Mouse (Mus musculus) urinary bladder, postnatal 4 days (tissue): Measurements from ENCODE around the gene Ppp1r37.
A peak's percentile ranks its signal among the peaks of the same experiment; 100 is the strongest.
"Not testable (repeated sequence)": the region's sequence is repeated elsewhere in the genome, so short reads cannot be mapped to it uniquely, and the experiment has no call there.

Source experiments
- DNase-seq, 2 experiments: peaks; one replicate each; pipeline ENCODE4 v3.0.0; 2021 to 2022; ENCODE audit warnings: low spot score in 2 of 2

Gene Ppp1r37

DNA sequence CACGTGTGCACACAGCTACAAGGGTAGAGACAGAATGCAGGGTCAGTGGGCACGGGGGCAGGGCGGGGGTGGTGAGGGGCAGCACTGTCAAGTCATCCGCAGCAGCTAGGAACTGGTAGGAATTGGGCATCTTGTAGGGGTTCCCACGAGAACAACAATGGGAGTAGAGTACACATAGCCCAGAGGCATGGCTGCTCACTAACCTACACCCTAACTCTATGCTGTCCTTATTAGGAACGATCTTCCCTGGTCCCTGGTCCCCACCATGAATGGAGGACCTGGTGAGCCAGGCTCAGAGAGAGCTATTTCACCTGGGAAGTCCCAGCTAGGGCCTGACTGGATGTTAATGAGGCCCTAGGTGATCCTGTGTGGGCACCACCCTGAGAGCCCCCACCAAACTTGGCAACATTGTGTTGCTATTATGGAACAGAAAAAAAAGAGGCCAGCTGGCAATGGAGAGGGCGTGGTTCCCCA is 21.2 kb downstream of the Ppp1r37 start:
- DNase-seq = no peak

DNA sequence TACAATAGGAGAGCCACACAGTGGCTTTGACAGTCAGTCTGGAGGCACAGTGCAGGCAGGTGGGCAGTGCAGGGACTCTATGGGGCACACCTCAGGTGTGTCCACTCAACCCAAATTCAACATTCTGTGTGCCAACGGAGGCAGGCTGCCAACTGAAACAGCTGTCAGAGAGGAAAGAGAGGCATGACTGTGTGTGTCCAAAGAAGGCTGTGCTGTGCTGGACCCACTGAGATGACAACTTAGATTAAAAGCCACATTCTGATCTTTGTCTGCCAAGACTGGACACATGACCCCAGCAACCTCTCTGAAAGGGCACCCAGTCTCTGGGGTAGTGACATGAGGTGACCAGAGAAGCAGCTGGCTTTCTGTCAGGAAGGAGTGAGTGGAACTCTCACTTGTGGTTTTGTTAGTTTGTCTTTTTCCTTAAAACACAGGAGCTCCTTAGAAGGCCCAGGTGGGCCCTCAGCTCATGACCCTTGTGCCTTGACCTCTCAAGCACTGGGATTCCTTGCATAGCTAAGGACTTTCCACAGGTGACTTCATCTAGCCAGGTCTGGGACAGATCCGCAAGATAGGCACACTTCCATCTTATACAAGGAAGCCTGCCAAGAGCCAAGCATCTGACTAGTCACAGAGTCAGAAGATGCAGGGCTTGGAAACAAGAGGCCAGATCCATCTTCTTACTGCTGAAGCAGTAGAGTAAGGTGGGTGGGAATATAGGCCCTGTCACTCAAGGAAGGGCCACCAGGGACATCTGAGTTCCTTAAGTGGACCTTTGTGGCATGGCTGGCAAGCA is 21.9 kb downstream of the Ppp1r37 start:
- DNase-seq = no peak

DNA sequence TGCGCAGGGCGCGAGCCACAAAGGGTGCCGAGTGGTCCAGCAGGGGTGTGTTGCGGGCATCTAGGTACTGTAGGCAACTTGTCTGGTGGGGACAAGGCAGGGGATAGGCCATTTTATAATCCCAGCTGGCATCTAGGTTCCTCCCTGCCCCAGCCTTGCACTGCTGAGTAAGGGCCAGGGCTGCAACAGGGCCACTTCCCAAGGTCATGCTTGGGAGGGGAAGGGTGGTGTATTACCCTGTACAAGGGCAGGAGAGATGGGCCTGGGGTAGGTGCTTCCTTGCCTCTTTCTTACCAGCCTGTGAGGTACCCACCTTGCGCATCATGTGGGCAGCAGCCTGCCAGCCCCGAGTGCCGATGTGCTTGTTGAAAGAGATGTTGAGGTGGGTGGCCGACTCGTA is 28.2 kb downstream of the Ppp1r37 start:
- no peak for DNase-seq

DNA sequence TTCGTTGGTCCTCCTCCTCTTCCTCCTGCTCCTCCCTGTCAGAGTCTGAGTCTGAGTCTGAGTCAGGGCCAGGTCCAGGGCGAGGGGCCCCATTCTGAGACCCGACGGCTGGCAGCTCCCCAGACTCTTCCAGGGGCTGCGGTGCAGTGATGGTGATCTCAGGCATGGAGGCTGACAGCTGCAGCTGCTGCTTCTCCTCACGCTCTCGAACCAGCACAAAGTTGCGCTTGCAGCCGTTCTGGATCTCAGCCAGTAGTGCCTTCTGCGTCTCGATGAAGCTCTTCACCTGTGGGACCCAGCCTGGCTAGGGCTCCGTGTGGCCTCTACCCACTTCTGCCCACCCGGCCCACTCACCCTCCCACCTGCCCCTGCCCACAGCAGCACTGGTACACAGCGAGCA is 30.6 kb downstream of the Ppp1r37 start:
- no peak for DNase-seq

DNA sequence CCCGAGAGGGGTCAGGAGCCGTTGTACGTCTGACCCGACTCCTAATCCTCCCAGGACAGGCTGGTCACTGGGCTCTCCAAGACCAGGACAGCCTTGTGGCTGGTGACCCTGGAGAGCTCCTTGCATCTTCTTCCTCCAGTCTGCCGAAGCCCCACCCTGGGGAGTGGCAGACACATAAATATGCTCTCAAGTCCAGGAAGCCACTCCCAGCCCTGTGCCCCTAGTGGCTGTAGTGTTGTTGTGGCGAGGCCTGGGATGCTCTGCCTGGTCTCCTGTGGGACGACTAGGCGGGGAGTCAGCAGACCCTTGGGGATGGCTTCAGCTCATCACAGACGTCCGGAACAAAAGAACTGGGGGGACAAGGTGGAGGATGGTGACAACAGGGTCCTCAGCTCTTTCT is 31.8 kb downstream of the Ppp1r37 start:
- no peak for DNase-seq

DNA sequence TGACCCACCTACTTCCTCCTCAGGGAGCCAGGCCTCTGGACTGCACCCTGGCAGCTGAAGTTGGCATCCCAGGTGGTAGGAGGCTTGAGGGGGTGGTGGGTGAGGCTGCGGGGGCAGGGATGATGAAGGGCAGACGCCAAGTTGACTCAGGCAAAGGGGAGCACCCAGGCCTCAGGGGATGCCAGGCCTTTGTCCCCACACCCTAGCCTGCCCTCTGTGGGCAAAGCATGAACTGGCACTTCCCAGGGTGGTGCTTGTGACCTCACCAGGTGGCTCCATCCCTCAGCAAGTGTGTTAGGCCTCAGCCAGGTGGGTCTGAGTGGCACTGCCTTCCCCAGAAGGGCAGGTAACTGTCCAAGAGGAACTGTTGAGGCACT is 37.8 kb downstream of the Ppp1r37 start:
- no peak for DNase-seq

DNA sequence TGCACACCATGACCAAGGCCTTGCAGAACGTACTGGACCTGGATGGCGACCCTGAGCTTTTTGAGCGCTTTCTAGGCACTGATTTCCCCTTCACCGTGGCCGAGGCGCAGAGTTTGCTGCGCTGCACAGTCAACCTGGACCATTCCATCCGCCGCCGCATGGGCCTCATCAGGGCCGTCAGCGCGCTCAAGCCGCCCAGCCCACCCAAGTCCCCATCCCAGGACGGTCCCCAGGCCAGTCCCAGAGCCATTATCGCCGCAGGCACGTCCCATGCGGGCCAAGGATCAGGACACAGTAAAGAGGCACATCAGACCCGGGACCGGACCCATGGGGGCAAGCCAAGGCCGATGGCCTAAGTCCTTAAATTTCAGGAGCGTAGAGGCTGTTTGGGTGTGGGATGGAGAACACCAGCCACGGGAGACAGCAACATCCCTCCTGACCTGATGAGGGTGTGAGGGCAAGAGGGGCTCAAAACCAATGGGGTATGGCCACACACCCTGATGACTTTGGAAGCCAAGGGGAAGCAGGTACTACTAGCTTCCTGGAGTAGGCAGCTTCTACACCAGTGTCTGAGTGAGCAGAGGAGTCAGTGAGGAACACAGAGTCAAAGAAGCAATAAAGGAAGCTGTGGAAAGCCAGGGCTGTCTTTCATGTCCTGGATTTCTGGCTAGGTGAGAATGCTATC is 38.3 kb downstream of the Ppp1r37 start:
- no peak for DNase-seq

DNA sequence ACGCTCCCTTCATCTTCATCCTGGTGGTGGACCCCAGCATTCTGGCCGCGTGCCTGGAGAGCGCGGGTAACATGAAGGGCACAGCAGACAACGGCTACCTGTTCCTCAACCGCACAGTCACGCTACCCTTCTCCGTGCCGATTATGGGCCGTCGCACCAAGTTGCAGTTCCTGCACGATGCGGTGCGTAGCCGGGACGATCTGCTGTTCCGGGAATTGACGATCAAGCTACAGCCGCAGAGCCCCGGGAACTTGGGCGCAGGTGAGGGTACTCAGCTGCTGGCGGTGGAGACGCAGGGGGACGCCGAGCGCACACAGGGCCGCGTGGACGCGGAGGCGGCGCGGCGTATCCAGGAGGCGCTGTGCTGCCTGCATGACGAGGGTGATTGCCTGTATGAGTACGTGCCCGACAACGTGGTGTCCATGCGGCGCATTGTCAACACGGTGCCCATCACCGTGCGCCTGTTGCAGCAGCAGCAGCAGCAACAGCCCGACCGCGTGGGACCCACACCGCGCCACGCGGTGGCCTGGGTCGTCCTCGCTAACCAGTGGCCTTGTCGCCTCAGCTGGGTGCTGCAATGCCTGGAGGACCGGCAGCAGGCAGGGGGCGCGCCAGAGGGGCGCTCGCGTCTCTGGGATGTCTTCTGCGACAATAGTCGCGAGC is 39.0 kb downstream of the Ppp1r37 start:
- DNase-seq = peak in 1 of 2 experiments; percentile 48

DNA sequence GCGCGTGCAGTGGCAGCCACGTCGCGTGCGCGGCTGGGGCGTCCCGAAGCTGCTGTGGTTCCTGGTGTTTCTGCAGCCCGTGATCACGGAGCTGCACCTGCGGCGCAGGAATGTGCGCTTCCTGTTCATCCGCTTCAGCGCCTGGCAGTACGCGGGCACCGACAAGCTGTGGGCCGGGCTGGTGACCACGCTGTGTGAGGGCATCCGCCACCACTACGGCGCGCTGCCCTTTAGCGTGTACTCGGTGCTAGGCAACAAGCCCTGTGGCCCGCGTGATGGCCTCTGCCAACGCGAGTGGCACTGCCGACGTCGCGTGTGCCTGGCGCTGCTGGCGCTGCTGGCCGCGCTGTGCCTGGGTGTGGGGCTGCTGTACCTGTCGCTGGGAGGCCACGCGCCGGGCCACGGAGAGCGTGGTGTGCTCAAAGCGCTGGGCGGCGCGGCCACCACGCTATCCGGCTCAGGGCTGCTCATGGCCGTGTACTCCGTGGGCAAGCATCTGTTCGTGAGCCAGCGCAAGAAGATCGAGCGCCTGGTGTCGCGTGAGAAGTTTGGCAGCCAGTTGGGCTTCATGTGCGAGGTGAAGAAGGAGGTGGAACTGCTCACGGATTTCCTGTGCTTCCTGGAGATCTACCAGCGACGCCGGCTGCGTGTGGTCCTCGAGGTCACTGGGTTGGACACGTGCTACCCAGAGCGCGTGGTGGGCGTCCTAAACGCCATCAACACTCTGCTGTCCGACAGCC is 39.7 kb downstream of the Ppp1r37 start:
- no peak for DNase-seq

DNA sequence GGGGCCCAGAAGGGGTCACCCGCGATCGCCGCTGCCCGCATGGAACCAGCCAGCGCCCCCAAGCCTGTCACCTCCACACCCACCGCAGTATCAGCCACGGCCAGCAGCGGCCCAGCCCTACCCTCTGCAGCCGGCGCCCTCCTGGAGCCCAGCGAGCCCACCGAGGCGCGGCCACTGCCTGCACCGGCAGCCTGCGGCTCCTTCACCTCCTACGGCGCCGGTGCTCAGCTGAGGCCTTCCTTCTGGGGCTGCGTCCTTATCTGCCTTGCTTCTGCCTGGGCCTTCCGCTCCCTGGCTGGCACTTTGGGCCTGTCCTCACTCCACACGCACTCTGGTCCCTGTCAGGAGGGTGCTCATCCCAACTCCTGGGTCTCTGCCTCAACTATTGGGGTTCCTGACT is 42.8 kb downstream of the Ppp1r37 start:
- no peak for DNase-seq

DNA sequence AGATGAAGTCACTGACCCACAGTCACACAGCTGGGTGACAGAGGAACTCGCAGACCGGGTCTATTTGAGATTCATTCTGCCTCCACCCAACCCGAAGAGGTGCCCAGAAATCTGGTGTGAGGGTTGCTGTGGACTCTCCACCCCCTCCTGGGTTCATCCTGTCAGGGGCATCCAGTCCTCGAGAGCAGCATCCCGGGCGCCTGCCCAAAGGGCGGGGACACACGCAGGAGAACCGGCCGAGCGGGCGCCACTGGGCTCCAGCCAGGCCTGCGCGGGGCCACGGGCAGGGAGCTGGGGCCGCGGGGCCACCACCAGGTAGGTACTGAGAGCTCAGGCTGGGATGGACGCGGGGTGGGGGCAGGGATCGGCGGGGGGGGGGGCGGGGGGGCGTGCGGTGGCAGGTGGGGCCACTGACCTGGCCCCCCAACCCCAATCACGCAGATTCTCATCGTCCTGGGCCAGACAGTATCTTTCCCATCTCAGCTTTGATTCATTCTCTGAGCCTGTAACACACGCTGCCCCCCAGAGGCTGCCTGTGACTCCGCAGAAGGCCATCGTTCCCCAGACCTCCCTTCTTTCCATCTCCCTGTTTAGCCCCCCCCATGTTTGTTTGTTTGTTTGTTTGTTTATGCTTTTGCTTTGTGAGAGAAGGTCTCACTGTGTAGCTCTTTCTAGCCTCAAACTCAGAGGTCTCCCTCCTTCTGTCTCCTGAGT is 45.1 kb downstream of the Ppp1r37 start, which contains the start of gene Nkpd1:
TSS of gene Nkpd1 (plus strand) at position 187 of the 714 bp plus-strand sequence.
- DNase-seq = no peak

DNA sequence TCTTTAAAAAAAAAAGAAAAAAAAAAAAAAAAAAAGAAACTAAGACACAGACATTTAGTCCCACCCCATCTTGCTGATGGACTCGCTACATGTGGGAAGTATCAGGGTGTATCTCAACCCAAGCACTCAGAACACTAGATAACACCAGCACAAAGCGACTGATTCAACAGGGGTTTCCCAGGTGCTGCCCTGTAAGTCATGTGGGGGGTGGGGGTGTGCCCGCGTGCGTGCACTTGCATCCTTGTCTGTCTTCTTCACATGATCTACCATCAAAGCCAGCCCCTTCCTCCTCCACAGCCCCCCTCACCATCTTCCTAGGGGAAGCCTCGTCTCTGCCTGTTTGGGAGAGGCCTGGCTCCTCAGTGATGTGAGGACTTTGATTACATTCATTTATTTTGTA is 50.5 kb downstream of the Ppp1r37 start:
- DNase-seq = no peak

DNA sequence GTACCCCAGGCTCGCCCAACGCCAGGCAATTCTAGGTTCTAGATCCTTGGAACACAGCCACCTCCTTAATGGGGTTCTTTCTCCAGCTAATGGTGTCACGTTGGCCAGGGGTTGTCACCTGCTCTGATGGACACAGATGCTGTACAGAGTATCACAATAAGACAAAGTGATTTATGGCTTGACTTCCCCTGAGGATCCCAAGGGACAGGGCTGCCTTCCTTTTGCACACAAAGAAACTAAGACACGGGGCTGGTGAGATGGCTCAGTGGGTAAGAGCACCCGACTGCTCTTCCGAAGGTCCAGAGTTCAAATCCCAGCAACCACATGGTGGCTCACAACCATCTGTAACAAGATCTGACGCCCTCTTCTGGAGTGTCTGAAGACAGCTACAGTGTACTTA is 50.9 kb downstream of the Ppp1r37 start:
- DNase-seq = not testable (repeated sequence)

DNA sequence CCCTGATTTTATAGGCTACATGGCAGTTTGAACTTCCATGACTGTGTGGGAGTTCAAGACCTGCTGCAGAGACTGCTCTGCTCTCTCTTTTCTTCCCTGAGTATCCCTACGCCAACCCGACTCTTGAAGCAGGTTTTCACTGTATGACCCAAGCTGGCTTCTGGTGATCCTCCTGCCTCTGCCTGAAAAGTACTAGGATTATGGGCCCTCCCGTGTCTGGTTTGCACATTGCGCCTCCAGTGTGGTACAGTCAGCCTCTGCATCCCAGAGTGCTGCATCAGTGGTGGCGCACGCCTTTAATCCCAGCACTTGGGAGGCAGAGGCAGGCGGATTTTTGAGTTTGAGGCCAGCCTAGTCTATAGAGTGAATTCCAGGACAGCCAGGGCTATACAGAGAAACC is 53.1 kb downstream of the Ppp1r37 start:
- no peak for DNase-seq

DNA sequence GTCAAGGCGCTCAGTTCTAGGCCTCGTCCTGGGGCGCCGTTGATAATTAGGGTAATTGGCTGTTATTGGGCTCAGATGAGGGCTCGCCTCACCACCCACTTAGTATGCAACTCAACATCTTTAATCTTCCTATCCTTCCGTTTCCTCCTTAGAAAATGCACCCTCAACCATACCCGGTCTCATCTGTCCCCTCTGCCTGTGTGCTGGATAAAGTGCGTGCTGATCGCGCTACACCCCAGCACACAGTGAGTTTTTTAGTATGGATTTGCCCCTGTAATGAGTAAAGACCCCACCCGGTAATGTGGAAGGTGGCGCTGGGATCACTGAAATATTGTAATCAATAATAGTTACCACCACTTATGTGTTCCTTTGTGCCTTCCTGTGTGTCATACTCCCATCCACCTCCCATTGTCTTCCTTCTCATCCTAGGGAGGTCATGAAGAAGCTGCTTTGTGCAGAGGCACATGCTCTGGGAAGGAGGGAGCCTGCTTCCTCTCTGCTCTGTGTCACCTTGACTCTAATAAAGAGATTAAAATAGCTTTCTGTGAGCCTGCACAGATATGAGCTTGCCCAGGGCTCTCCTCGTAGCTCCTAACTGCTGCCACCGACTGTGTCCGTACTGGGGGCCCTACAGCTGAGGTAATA is 53.8 kb downstream of the Ppp1r37 start:
- no peak for DNase-seq

DNA sequence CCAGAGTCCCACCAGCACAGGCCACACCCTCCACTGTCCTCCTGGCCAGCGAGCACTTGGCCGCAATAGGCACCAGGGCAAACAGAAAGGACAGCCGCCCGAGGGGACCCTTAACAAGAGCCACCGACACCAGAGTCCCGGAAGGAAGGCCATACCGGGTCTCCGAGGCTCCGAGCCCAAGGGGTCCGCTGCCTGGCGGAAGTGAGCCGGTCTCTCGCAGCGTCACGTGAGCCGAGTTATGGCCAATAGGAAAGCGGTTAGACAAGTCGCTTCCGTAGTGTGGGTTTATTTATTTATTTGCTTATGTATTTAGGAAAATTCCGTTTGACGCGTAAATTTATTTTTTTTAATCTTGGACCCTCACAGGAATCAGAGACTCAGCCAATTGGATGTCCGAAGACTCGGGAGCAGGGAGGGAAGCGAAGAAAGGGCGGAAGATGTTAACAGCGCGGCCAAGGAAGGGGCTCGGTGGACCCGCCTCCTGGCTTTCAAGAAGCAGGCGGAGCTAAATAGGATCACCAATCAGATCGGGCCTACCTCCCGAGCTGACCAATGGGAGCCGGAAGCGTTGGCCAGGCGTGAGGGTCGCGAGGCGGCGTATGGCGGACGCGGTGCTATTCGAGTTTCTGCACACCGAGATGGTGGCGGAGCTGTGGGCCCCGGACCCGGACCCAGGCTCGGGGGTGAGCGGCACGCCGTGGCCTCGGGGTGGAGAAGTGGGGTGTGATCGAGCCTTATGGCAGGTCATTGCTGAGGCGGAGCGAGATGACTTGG is 54.5 kb downstream of the Ppp1r37 start, which contains the start of the genes Bloc1s3 and Trappc6a:
TSS of gene Bloc1s3 (minus strand) at position 218 of the 774 bp plus-strand sequence.
TSS of gene Trappc6a (plus strand) at position 246 of the 774 bp plus-strand sequence.
- DNase-seq = peak; percentile 90 to 92

DNA sequence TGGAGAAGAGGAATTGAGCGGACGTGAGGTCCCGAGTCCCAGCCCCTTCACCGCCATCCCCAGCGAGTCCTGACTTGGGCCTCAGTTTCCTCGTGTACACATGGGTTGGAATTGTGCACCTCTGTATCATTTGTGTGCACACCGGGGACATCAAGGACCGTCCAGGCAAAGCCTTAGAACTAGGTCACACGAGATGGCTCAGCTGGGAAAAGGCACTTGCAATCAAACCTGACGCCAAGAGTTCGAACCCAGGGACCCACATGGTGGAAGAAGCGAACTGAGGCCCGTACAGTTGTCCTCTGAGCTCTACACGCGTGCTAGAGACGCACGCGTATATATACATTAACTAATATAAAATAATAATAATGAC is 55.3 kb downstream of the Ppp1r37 start:
- no peak for DNase-seq

DNA sequence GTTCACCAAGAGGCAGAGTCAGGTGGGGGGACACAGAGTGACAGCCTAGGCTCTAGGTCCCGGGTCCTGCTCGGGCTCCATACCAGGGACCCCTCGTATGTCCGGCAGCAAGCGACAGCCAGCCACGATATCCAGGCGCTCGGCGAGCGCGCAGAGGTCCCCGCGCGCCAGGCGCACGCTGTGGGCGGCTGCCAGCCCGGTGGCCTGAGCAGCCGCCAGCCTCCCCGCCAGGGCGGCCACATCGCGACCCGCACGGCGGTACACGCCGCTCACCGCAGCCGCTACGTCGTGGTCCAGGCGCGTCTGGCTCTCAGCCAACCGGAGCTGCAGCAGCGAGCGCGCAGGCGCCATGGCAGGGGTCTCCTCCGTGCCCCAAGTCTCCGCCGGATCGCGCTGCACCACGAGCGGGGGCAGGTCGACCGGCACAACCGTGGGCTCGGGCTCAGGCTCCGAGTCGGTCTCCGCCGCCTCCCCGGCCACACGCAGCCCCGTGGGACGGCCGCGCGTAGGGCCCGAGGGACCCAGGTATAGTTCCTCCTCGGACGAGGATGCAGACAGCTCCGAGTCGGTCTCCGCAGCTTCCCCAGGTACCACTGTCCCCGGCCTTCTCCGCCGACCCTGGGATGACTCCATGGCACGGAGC is 55.8 kb downstream of the Ppp1r37 start:
- no peak for DNase-seq

DNA sequence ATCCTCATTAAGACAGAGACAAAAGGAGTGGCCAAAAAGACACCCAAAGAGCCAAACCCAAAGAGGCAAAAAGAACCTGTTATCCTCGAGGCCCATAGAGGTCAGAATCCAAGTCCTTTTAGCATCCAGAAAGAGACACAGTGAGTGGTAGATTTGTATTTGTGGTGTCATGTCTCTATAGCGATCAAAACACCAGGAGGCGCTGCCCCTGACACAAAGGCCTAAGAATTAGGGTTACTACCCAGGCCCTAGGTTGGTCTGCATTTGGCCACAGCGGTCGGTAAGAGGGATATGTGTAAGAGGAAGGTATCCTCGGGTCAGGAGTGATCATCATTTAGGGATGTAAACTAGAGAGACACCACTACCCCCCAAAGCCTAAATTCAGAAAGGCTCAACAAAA is 56.5 kb downstream of the Ppp1r37 start:
- no peak for DNase-seq
